Mouse (Mus musculus): ENCODE measurements at regions not wholly inside any gene's neighbourhood (a gene's known extent, or its start where the extent isn't known, plus 50 kb on each side); places are given as distances from the start of the nearest gene placed in this dataset.

GRCm38 (mm10) chr13:106562161-106562560 is 374.6 kb downstream of the Ipo11 start:
- peak; percentile 83 for ATAC-seq (ENCODE audit: low TSS enrichment)

GRCm38 (mm10) chr13:106525406-106526206 is 411.2 kb downstream of the Ipo11 start:
- peak; percentile 98 for ATAC-seq (ENCODE audit: low TSS enrichment)

GRCm38 (mm10) chr13:106514510-106515169 is 422.1 kb downstream of the Ipo11 start:
- no peak for ATAC-seq (ENCODE audit: low TSS enrichment)

GRCm38 (mm10) chr13:106513669-106514068 is 423.1 kb downstream of the Ipo11 start:
- ATAC-seq (ENCODE audit: low TSS enrichment): no peak

- ATAC-seq (ENCODE audit: low TSS enrichment): no peak
Measured at GRCm38 (mm10) chr13:106510435-106510834, 426.3 kb downstream of the Ipo11 start.

GRCm38 (mm10) chr13:106501273-106501672 is 435.5 kb downstream of the Ipo11 start:
- ATAC-seq (ENCODE audit: low TSS enrichment): peak; percentile 13; the same call in 1 of the 2 replicates

- no peak for ATAC-seq (ENCODE audit: low TSS enrichment)
Measured at GRCm38 (mm10) chr13:106471264-106471663, 465.5 kb downstream of the Ipo11 start.

GRCm38 (mm10) chr13:106454366-106454927 is 482.3 kb downstream of the Ipo11 start:
- no peak for ATAC-seq (ENCODE audit: low TSS enrichment)

GRCm38 (mm10) chr13:106432165-106432564 is 504.6 kb downstream of the Ipo11 start:
- no peak for ATAC-seq (ENCODE audit: low TSS enrichment)

- ATAC-seq (ENCODE audit: low TSS enrichment): peak; percentile 99
Measured at GRCm38 (mm10) chr13:106406608-106407038, 530.1 kb downstream of the Ipo11 start.

GRCm38 (mm10) chr13:106392642-106393041 is 544.1 kb downstream of the Ipo11 start:
- ATAC-seq (ENCODE audit: low TSS enrichment): peak; percentile 91

GRCm38 (mm10) chr13:106388634-106389033 is 548.1 kb downstream of the Ipo11 start:
- peak; percentile 84 for ATAC-seq (ENCODE audit: low TSS enrichment)

GRCm38 (mm10) chr13:106367589-106367988 is 569.2 kb downstream of the Ipo11 start:
- ATAC-seq (ENCODE audit: low TSS enrichment): peak; percentile 82

GRCm38 (mm10) chr13:106352614-106353409 is 583.9 kb downstream of the Ipo11 start:
- ATAC-seq (ENCODE audit: low TSS enrichment): no peak

- ATAC-seq (ENCODE audit: low TSS enrichment): no peak
Measured at GRCm38 (mm10) chr13:106332025-106332424, 604.7 kb downstream of the Ipo11 start.

- ATAC-seq (ENCODE audit: low TSS enrichment): peak; percentile 70; the same call in 1 of the 2 replicates
Measured at GRCm38 (mm10) chr13:106318980-106319379, 617.8 kb downstream of the Ipo11 start.

GRCm38 (mm10) chr13:106318476-106318875 is 618.3 kb downstream of the Ipo11 start:
- no peak for ATAC-seq (ENCODE audit: low TSS enrichment)

GRCm38 (mm10) chr13:106317300-106317699 is 619.5 kb downstream of the Ipo11 start:
- no peak for ATAC-seq (ENCODE audit: low TSS enrichment)

GRCm38 (mm10) chr13:106281181-106281580 is 655.6 kb downstream of the Ipo11 start:
- peak; percentile 73 for ATAC-seq (ENCODE audit: low TSS enrichment)

GRCm38 (mm10) chr13:106259874-106260273 is 676.9 kb downstream of the Ipo11 start:
- no peak for ATAC-seq (ENCODE audit: low TSS enrichment)
